Mouse (Mus musculus) embryo, embryonic 10 days (tissue): ENCODE results near the gene Ppm1a.

Experiments used
- DNase-seq: peaks from one replicate; pipeline ENCODE4 v3.0.0-alpha.2; 2015; ENCODE audit warnings: low spot score

The Ppm1a gene

GRCm38 (mm10) chr12:72825656-72826055 lies 68.4 kb downstream of the Ppm1a start:
- no peak for DNase-seq

DNA sequence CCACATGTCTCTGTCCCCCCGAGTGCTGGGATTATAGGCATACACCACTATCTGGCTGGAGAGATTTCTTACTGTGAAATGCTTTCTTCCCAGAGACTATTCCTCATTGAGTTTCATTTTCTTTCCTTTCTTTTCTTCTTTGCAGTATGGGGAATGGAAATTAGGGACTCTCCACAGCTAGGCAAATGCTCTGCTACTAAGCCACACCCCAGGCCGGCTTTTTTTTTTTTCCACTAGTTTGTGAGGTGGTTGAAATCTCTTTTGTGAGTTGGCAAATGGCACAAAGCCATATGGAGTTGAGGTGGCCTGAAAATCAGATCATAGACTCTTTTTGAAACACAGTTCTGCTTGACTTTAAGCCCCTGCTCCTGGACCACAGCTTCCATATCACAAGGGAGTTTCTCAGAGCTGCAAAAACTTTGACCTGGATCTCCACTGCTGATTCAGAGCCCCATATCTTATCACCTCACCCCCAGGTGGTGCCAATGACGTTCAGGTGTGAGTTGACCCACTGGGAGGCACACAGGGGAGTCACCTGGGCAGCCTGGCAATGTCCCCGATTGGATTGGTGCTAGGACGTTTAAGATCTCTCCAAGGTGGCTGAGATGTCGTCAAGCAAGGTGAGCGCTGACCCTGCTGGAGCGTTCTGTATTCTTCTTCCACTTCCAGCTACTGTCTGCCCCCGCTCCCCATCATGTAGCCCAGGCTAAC lies 71.7 kb downstream of the Ppm1a start:
- DNase-seq = no peak

DNA sequence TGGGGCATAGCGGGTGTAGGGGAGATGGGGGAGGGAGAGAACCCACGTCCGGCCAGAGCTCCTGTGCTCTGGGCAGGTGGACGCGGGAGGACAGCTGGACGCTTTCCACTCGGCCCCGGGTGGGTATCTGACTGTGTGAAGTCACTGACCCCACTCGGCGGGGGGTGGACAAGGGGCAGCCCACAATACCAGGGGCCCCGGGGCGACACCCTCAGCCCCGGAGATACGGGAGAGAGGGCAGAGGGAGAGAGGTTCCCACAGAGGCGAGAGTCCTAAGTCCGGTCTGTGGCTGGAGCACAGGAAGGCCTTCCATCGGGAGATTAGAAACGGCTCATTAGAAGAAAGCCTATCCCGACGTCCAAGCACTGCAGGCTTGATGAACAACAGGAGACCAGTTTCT lies 72.5 kb downstream of the Ppm1a start:
- DNase-seq = no peak

DNA sequence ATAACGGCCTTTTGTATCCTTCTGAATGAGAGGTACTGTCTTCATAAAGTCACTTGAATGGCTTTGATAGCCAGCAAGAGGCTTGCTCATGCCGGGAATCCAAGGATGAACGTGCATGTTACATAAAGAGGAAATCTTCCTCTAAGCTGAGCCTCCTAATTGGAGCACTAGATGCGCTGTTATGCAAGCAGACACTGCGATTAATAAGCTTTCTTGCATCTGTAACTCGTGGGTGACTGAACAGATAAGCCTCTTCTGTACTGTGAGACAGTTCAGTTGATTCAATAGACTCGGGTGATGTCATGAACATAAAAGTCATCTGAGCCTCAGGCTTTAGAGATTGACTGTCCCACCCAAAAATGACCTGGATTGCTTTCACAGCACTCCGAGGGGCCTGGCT lies 73.1 kb downstream of the Ppm1a start:
- DNase-seq = no peak

GRCm38 (mm10) chr12:72831711-72832432 lies 74.6 kb downstream of the Ppm1a start:
- peak; percentile 37 for DNase-seq

DNA sequence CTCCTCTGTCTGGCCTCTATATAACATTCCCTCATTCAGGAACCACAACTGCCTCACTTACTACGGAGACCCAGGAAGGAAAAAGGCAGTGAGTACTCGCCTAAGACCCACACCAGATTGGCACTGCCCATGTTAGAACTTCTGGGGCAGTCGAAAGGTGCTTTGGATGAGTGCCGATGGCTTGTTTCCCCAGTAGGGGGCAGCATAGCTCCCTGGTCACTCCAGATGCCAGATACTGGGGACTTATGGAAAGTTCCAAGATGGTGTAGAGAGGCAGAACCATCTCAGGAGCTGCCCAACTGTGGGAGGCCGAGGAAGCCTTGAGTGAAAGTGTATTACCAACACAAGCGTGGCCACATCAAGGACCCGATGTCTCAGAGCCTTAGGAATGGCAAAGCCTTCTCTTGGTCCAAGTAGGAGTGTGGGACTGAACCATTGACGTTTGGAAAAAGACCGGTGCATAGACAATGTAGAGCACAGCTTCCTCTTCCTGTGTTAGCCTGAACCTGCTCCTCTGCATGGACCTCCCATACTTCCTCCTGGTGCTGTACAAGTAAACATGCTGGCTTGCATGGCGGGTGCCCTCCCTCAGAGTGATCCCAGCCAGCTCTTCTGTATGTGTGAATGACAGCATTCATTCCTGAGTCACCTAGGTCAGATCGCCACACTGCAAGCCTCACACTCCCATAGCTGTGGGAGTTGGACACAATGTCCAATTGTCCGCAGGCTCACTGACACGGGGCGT lies 77.7 kb downstream of the Ppm1a start:
- DNase-seq = peak; percentile 44

DNA sequence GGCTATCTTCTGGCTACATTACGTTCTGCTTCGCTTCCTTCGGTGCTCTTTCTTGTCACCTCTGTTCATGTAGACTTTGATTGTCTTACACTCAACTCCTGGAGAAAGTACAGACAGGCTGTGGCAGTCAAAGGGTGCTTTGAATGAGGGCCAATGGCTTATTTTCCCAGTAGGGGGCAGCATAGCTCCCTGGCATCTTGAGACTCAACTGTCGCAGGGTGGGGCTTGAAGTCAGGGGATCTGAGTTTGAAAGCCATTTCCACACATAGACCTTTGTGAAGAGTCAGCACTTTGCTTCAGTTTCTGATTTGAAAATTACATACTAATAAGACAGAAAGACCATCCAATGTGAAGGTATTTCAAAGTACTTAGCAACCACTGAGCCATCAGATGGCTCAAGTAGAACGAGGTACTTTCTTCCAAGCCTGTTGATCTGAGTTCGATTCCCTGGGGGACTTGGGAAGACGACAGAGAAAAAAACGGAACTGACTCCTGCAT lies 78.3 kb downstream of the Ppm1a start:
- peak; percentile 28 for DNase-seq

GRCm38 (mm10) chr12:72837302-72837701 lies 80.0 kb downstream of the Ppm1a start:
- DNase-seq = no peak

DNA sequence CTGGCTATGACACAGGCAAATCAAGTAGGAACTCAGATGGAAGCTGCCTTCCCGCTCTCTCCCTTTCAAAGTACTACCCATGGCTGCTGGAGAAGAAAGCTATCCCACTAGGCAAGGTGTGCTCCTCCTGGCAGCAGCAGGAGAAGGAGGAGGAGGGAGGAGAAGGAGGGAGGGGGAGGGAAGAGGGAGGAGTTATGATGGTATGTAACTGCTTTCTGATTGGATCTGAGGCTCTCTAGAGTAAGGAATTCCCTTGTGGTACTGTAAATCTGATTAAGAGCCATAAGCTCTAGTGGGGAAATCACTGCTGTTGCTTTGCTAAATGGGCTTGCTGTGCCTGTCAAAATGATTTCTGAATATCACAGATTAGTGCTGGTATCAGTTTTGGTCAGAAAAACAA lies 84.2 kb downstream of the Ppm1a start:
- DNase-seq = no peak

GRCm38 (mm10) chr12:72843135-72843534 lies 85.9 kb downstream of the Ppm1a start:
- DNase-seq = no peak

DNA sequence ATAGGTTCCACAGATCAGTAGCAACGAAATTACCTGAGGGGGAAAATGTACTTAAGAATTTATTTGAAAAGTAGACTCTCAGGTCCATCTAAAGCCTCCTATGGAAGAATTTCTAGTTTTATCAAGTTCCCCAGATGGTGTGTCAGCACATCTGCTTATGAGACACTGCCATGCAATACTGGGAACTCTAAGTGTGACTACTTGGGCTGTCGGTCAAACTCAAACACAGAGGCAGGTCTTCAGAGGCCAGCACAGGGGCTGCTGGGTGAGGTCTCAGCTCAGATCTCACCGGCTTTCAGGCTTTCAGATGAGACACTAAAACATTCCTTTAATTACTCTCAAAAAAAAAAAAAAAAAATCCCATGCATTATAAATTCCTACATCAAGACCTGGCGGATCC lies 86.3 kb downstream of the Ppm1a start:
- DNase-seq = no peak

- peak; percentile 80 for DNase-seq
Observed at GRCm38 (mm10) chr12:72843973-72844620, 86.8 kb downstream of the Ppm1a start.

- DNase-seq = no peak
Observed at GRCm38 (mm10) chr12:72845946-72846345, 88.7 kb downstream of the Ppm1a start.

DNA sequence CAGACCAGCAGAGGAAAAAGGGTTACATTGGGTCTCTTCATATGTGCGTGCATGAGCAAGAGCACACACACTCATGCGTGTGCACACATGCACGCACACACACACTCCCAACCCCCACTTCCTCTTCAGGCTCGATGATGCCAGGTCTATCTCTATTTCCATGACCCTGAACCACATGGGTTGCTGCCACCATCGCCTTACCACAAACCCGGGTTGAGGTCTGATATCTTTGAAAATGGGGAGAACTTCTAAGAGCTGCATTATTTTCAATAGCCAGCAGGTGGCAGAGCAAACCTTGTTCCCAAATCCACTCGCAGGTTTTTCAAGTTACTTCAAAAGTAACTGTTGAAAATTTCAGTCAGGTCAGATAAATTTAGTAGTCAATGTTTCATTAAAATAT lies 90.5 kb downstream of the Ppm1a start:
- DNase-seq = peak; percentile 71
